Mouse (Mus musculus) right cerebral cortex, postnatal 36 days (tissue): ENCODE results near the gene Fbxw11.

Experiments used
- DNase-seq, 2 experiments: peaks; one replicate each; pipeline ENCODE4 v3.0.0; 2022; ENCODE audit warnings: low spot score in 2 of 2, mixed read lengths in 1 of 2

Gene Fbxw11

GRCm38 (mm10) chr11:32751863-32752594 lies 109.5 kb downstream of the Fbxw11 start:
- no peak for DNase-seq

DNA sequence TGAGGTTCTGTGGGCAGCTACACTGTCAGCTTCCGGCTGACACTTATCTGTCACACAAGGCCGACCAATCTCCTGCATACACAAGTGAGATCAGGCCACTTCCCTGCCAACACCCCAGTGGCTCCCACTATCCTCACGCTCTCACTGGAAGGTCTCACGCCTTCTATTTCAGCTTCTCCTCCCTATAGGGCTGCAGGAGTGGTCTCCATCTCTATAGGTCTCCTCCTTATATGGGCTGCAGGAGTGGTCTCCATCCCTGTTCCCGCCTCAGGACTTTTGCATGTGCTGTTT lies 110.0 kb downstream of the Fbxw11 start:
- no peak for DNase-seq

GRCm38 (mm10) chr11:32753358-32753757 lies 110.8 kb downstream of the Fbxw11 start:
- no peak for DNase-seq

DNA sequence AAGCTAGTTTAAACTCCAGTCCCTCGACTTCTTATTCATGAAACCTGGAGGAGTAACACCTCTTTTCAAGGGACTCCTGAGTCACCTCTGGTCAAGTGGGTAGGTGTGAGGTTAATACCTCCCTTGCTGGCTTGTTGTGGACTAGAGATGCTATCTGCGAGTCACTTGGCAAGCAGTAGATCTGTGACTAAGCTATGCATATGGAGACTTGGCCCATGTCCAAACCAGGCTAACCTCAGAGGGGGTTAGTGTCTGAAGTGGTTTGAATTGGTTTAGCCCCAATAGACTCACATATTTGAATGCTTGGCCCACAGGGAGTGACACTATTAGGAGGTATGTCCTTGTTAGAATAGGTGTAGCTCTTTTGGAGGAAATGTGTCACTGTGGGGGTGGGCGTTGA lies 120.2 kb downstream of the Fbxw11 start:
- no peak for DNase-seq

DNA sequence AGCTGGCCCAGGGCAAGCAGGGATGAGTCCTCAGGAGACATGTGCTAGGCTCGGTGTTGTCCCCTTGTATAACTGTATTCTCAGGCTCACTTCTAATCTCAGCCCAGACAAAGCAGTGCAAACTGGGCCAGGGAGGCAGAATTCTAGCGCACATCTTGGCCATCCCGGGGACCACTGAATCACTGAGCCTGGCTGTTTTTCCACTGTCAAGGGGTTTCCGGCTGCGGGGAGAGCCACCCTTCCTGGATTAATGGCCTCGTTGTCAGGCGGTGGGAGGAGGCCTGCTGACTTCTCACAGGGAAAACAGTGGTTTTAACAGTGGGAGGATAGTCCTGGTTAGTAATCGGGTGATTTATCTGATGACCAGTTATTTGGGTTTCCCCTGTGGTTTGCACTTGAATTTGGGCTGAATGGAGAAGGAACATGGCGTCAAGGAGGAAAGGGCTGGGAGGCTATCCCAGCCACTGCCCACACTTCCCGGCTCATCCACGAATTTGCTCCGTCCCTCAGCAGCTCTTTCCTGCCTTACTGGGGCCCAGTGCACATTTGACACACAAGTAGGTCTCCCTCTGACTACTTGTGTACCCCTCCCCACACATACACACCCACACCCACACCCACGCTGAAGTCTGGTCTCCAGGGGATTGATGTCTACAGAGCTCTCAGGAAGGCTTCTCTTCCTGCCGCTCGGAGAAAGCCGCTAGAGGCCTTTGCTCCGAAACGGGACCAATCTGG lies 125.1 kb downstream of the Fbxw11 start:
- DNase-seq = no peak

GRCm38 (mm10) chr11:32768642-32769343 lies 126.3 kb downstream of the Fbxw11 start:
- no peak for DNase-seq

GRCm38 (mm10) chr11:32780747-32781536 lies 138.4 kb downstream of the Fbxw11 start:
- DNase-seq = peak; percentile 9 to 11

- DNase-seq = peak in 1 of 2 experiments; percentile 24
These were observed 139.3 kb downstream of the Fbxw11 start for GRCm38 (mm10) chr11:32781633-32782404.

- DNase-seq = no peak
These were observed 140.2 kb downstream of the Fbxw11 start for GRCm38 (mm10) chr11:32782724-32783123.

DNA sequence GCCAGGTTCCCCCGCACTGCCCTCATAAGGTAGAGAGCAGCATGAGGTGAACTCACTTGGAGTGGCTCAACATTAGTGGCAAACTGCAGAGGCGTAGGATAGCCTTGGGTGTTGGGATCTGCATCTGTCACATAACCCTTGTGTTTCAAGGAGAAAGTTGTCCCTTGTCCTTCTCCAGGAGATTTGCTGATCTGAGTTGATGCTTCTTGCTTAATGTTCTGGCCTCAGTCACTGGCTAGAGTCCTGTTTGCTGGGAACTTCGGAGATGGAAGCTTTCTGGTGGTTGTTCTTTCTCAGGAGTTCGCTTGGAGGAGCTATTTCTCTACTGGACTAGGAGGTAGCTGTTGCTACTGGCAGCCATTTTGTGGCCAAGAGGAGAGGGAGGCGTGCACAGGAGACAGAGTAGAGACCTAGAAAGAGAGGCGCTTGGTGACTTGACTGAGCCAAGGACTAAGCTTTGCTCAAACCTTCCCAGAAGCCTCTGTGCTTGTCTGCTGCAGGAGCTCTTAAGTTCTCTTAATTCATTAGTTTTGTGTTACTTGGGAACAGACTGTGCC lies 143.1 kb downstream of the Fbxw11 start:
- no peak for DNase-seq

- DNase-seq = no peak
These were observed 143.7 kb downstream of the Fbxw11 start for GRCm38 (mm10) chr11:32786201-32786600.

DNA sequence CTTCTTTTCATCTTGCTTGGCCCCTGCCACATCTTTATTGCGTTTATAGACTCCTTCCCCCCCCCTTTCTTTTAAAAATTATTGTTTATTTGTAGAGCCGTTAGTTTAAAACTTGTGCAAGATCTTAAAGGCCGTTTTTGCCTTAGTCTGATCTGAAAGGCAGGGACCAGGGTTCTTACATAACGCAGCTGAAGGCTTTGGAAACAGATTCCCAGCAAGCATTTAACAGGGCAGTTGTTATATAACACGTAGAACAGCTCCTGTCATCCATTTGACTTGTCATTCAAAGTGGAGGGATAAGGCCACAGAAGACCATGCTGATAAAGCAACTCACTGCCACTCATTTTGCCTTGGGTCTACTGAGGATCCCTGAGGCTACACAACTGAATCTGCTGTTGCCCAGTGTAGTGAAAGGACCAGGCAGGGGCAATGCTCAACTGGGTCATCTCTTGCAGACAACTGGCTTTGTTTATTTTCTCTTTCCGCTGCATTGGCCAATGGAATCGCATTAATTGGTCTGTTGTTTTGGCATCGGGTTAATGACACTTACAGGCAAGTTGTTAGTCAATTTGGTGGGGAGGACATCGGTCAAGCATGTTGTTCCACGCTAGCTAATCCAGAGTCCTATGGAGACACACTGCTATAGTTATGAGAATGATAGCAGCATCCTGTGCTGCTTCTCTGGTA lies 152.4 kb downstream of the Fbxw11 start:
- DNase-seq = no peak
